Mouse (Mus musculus) A20 (cell line): ENCODE measurements around the gene Rbm20.
A peak's percentile ranks its signal among the peaks of the same experiment; 100 is the strongest.

Source experiments
- DNase-seq: peaks from one replicate; pipeline ENCODE4 v3.0.0-alpha.2; 2011; ENCODE audit warnings: low read depth, low spot score

Gene Rbm20

DNA sequence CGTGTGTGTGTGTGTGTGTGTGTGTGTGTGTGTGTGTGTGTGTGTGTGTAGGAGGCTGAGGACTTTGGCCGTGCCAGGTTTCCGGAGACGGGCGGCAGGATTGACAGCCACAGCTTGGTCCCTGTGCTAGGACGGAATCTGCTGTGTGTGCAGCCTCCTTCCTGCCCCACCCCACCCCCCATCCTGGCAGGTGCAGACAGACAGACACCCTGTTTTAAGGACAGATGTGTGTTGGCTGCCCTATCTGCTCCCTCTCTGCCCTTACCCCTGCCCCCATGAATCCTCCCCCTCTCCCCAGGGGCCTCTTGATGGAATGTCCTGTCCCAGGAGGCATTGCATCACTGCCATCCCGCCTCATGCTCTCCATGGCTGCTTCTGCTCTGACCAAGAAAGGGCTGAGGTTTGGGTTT lies 77.3 kb downstream of the Rbm20 start:
- no peak for DNase-seq

DNA sequence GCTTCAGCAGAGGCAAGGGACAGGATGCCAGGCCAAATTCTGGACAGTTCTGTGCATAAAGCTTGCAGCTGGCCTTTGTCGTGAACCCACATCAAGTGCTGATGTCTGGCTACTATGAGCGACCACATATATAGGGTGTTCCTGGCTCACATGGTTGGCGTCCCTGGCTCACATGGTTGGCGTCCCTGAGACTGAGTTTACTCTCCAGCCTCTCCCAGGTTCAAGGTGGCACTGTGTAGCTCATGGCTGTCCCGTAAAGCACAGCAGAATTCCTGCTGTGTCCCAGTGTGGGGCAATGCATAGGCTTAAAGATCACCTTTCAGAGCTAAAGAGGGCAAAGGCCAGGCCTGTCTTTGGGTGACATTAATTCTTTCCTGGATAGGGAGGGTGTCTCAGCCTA lies 78.2 kb downstream of the Rbm20 start:
- DNase-seq, result no peak

DNA sequence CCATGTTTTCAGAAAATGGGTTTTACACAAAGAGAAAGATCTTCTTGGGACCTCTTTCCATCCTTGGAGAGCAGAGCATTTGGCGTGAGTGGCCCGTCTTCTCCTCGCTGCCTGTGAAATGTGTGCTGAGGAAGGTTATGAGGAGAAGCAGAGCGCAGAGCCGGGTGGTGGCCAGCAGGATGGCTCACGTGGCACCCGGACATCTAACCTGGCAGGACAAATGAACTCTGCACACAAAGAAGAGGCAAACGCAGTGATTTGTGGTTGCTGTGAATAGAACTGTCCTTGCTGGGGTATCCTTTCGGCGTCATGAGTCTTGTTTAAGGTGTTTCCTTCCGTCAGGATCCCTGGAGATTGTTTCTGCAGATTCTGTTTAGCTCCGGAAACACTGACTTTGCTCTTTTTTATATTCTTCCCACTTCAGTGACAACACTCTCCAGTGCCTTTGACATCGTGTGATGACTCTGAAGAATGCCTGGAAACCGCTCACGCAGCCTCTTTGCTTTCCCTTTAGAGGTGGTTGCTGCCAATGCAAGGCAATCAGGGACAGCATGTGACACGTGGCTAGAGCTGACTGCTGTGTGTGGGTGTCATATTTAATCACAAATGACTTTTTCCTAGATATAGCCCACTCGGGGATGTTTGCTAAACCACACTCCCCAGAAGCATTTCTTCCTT lies 80.5 kb downstream of the Rbm20 start:
- no peak for DNase-seq

DNA sequence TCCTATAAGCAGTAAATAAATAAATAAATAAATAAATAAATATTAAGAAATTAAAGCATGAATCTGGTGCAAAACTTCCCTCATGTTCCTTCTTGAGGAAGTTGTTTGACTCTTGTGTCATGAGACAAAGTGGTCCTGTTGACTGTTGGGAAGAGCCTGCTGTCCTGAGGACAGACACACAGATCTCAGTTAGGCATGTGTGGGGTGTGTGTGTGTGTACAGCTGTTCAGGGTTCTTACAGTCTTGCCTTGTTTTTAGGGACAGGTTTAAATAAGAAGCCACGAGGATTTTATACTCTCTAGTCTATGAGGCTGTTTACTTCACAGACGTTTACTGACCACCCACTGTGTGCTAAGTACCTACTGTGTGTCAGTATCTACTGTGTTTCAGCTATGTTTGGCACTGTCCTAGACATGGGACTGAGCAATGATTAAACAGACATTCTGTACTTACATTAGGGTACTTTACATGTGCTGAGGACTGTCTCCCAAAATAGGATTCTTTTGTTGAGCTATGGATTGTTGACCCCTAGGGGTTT lies 81.8 kb downstream of the Rbm20 start:
- no peak for DNase-seq

DNA sequence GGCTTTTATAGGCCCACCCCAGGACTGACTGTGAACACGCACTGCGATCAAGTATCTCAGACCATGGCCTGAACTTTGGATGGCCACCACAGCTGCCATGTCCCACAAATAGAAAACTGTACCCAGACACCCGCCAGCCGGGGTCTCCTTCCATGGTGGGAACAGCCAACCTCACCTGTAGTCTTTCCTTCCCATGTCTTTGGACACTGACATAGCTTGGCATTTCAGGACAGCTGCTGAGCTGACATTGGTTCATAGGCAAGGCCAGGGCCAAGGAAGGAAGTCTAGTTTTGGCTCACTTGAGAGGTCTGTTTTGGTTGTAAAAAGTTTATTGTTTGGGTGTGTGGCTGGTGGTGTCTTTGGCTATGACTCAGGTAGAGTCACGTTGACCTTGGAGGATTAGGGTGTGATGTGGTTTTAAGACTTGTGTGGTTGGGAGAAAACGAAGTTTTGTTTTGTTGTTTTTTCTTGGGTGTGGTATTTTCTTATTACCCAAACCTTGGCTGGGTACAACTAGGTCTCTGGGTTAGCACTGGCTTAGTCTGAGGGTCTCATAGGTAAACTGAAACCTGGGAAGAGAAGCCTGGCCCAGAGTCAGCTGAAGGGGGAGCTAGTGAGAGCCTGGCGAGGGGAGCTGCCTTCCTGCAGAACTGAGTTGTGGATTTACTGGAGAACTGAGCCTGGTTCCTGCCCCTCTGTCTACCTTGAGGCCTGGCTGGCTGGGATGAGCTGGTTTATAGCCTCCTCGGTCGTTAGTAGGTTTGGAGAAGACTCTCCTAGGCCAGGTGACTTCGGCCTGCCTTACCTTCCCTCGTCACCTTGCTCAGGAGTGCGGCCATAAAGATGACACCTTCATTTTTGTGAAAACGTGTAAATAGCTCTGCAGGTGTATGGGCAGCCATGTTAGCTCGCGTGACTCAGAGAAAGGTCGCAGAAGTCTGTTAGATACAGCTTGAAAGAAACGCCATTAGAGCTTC lies 83.3 kb downstream of the Rbm20 start:
- DNase-seq, result no peak

DNA sequence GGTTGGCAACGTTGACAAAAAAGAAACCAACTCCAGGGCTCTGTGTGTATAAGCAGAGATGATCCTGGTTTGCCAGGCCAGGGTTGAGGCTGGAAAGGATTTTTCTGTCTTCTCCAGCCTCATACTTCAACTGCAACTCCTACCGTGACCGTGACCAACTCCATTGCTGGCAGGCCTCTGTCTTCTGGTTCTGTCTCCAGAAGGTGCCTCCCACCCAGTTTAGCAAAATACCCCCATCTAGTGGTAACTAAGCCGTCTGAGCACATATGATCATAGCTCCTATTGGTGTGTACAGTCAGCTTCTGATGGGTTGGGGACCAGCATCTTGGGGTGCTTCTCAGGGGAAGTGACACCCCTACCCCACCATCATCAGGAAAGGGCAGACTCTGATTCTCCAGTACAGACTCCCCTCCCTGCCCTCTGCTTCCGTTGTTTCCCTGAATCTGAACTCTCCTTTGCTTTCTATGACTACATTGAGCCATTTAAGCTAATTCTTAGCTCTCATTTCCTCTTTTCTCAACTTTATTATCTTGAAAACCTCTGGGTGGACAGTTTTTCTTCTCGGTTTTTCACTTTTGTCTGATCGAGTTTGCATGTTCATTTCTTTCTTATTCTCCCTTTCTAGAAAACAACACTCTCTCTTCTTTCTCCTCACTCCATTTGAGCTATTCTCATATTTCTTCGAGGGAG lies 85.8 kb downstream of the Rbm20 start:
- peak; percentile 66 for DNase-seq

DNA sequence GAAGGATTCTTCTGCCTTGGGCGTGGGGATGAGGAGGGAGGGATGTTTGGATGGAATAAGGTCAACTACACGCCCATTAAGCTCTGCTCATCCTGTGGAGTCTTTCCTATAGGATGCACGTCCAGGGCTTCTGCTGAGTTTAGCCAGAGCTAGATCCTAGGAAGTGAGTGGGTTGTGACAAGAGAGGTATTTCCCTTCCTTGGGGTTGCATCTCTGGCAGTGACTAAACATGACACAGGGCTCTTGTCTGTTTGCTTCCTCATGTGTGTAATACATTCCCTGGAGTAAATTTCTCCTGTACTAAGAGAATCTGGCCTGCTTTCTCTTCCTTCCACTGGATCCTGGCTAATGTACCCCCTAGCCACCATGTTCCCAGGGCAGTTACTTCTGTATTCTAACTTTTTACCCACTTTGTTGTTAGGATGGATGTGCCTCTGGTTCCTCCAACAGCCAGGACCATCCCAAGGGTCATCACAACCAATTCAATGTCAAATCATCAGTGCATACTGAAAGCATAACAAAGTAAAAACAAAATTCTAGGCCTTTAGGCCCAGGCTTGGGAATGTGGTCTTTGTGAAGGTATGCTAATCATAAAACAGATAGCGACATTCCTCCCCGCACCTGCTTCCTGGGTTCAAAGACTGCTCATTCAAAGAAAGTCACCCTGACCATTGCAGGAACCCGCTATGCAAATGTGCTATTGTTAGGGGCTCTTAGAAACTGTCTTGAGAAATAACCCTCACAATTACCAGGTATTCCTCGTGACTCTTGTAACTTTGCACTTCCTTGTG lies 87.8 kb downstream of the Rbm20 start:
- DNase-seq, result no peak

DNA sequence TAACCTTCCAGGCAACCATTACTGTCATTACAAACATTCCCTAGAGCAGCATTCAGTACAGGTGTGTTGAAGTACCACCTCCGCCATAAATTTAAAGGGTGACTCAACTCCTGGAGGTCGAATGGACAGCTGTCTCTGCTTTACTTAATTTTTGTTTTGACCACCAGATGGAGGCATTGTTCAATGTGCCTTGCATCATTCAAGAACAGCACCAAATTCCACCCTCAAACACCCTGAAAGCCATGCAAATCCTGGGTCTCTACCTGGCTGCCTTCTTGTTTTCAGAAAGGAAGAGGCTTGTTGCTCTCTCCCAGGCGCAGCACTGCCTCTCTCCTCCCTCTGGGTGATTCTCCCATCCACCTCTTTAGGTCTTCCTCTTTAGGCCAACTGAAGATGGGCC lies 91.4 kb downstream of the Rbm20 start:
- peak; percentile 46 for DNase-seq

DNA sequence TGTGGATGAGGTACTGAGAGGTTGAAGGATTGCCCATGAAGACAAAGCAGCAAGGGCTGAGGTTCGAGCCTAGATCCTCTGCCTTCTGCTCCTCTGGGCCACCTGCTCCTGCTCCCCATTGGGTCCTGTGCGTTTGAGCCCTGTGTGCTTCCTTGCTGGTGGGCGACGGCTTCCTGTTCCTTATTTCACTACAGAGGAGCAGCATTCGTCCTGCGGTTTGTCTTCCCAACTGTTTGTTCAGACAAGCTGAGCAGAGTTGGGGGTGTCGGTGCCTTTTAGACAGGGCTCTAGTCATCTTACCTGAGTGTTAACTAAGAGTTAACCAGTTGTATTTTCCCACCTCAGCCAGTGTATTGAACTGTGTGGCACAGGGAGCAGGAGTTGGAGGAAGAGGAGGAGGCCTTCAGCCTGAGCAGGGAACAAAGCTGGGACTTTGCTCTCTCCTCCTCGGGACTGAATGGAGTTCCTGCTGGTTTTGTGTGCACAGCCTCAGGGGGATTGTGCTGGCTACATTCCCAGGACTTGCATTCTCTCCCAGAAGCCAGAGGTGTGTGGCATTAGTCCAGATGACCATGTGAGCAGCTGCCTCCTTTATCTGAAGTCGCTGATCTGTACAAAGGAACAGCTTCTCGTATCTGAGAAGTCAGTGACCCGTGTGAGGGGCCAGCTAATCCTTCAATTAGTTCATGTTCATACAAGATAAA lies 97.0 kb downstream of the Rbm20 start:
- no peak for DNase-seq

DNA sequence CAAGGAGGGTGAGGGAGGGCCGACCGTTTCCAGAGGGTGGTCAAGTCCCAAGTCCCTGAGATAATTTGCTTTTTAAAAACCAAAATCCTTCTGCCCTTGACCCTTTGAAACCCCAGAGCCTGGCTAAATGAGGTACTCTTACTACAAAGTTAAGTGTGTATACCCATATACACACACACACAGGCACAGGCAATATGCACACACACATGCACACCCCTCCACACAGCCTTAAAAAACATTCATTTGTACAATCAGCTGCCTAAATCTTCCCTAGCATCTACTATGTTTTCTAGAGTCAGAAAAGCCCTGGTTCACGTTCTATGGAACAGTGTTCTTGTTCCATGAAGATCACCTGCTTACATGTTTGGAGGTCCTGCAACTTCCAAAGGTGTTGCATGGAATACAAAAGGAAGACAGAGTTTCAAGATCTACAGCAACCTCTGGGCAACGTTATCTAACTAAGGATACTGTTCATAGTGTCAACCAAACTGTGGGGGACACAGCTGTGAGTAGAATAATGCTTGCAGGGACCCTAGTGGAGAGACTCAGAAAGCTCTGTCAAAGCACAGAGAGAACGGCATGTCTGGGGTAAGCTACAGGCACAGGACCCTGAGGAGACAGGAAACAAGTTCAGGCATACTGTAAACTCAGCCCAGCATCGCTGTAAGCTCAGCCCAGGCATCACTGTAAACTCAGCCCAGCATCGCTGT lies 97.7 kb downstream of the Rbm20 start:
- DNase-seq, result no peak

DNA sequence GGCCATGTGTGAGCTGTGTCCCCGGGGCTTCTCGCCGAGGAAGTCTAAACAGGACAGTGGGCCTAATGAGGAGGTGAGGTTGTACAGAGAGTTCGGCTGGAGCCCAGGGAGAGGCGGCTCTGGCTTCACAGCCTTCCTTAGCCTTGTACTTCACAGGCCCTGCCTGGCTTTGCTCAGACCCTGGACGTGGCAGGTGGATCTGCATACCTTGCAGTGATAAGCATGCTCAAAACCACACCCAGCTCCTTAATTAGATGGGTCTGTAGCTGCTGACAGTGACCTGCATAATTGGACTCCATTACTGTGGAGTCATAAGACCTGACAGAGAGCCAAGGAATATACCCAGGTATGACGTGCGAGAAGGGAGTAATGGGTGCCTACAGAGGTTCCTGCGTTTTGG lies 102.3 kb downstream of the Rbm20 start:
- no peak for DNase-seq

DNA sequence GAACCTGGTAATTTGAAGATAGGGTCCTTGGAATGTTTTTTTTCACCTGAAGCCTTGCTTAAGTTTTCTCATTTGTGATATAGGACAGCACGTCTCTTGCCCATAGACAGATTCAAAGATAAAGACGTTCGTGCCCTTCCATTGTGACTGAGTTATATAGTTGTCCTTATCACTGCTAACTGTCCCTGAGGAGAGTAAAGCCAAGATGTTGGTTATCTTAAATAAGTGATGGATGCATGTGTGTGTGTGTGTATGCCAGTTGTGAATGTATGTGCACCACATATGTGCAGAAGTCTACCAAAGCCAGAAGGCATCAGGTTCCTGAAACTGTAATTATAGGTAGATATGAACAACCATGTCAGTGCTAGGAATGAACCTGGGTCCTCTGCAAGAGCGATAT lies 102.7 kb downstream of the Rbm20 start:
- DNase-seq, result no peak

DNA sequence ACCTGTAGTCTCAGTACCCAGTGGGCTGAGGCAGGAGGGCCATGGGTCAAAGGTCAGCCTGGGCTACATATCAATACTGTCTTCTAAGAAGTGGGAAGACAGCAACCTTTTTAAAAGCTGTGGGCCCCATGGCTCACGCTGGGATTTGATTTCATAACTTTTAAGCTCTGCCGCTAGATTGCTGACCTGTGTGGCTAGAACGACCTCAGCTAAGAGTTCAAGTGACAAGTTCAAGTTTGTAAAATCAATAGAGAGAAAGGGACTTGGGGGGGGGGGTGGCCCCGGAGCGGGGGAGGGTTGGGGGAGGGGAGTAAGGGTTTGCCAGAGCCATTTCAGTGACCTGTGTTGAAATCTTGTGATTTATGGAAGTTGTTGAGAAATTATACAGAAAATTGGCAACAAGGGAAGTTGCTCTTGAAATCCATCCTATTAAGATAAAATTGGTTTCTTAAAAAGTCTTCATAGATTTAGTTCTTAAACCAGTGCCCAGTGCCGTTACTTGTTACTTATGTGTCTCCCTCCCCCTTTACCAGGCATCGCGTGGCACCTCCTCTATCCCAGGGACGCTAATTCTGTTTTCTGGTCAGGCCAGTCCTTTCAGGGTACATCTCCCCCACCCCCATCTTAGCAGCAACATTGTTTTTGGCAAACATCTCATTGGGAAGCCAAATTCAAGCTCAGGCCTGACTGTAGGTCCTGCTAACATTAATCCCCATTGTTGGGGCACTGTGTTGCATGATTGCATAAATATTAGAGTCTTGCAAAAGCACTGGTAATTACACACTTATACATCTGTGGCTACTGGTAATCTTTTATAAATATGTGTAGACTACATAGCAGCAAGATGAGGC lies 103.9 kb downstream of the Rbm20 start:
- DNase-seq, result no peak

DNA sequence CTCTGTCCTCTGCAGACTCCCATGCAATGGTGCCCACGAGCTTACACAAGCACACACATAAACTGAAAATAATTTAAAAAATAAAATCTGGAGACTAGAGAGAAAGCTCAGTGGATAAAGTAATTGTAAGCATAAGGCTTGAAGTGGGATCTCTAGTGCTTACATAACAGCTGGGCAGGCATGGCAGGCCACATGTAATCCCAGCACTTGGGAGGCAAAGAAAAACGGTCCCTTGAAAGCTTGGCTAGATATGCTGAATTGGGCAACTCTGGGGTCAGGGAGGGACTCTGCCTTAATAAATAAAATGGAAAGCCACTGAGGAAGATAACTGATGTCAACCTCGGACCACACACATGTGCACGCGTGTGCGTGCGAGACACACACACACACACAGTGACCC lies 104.7 kb downstream of the Rbm20 start:
- DNase-seq, result no peak

DNA sequence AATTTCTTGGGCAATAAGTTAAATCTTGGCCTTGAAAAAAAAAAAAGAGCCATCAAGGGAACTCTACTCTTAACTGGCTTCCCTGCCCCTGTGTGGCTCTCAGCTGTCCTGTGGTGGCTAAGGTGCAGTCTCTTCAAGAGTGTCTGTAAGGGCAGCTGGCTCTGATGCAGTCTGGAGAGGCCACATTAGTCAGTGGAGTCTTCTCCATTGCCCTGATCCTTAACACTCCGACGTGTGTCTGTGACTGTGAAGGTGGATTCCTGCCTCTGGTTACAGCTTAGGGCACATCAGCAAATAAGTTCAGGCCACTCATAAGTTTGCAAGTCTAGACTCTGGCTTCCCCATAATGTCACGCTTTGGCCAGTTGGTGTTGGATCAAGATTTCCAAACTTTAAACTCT lies 108.2 kb downstream of the Rbm20 start:
- no peak for DNase-seq

DNA sequence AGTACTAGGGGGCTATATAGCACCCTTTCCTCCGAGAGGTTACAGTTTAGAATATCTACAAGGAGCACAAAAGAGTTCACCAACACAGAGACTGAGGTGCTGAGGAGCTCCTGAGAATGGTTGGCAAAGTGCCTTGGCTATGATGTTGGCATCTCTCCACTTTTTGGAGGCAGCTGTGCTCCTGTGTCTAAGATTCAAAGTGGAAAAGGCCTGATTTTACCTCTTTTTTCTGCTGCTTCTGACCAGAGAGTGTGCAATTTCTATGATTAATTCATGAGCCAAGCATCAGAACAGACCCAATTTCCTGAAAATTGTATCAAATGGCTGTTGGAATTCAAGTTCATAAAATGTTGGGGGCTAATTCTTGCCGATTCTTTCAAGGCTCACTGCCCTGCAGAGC lies 109.1 kb downstream of the Rbm20 start:
- no peak for DNase-seq

DNA sequence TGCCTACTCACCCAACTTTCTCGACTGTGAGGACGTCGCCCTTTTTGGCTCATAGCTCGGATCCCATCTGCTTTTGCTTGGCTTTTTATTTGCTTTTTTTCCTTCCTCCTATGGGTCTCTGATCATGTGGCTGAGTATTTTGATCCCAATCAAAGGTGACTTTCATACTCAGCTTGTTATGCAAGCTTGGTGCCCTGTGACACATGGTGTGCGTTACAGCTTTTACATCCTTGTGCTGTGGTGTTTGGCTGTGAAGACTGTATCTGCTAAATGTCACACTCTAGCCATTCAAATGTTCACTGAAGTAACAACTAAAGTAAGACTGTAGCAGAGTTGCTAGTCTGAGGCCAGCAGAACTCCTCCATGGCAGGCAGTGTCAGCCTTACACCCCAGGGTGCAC lies 109.7 kb downstream of the Rbm20 start:
- DNase-seq, result no peak

DNA sequence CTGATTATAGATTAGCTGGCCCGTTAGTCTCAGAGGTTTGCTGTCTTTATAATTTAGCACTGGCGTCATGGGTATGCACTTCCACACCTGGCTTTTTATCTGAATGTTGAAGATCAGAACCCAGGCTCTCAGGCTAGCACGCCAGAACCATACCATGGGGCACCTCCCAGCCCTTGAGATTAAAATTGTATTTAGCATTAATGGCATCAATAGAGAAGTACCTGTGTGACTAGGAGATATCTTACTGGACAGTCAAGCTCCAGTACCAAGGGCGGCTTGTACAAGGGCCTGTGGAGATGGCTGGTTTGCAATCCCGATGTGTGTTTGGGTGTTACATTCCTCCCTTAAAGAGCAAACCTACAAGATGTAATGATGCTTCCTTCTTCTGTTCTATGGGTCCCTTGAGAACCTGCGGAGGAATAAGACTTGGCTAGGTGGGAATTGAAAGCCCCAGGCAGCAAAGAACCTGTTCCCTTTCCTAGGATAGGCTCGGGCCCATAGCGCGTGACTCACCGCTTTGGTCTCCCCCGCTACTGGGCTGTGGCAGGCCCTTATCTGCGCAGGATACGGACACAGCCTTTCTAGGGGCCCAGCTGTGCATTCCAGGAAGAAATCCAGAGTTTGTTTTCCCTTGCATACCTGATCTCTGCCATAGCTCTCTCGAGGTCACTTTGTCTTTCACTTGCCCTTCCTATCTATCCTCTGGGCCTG lies 111.7 kb downstream of the Rbm20 start:
- DNase-seq, result no peak

DNA sequence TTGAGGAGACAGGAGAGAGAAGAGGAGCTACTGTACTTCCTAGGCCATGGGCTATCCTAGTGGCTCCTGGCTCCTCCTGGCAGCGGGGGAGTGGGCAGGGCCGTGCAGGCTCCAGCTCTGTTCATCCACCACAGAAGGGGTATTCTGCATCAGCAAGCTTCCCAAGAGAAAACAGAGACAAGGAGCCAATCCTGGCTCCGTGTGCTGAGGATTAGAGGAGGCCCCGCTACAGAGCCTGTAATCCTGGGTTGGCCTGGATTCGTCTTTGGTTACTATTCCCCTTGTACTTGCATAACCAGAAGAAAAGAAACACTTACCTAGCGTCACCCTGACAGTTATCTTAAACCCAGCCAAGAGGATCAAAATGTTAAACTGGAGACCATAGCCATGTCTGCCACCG lies 112.5 kb downstream of the Rbm20 start:
- DNase-seq, result no peak
